Mouse (Mus musculus) megakaryocyte-erythroid progenitor cell, adult 5-6 weeks (primary cell): ENCODE measurements around the gene Ttll3. TPM values are rescaled to one million over a fixed set of nuclear protein-coding genes. Genes with fewer than 3 reads are reported as not detected.

Source experiments
- ATAC-seq: replicated peaks from 2 replicates; pipeline ENCODE4 v1.8.0; 2016; ENCODE audit warnings: mild to moderate bottlenecking, inconsistent platforms; ENCODE audit not compliant: severe bottlenecking, poor library complexity, low FRiP score, low TSS enrichment
- total RNA-seq, 2 experiments: library from RNA; stranded (forward) in 1 of 2; stranded (reverse) in 1 of 2; fragments of 200-1000, 215-1000 nt in 1 of 2; fragments of >200 nt in 1 of 2; fragmentation: Nextera tagmentation in 1 of 2; gene quantifications; 2 replicates each; pipeline ENCODE4 v1.2.3; 2014 to 2017

The Ttll3 gene
- total RNA-seq, 2 experiments from 2014 or later = 0.80 to 2.1 TPM

- peak; percentile 39; the same call in 1 of the 2 replicates for ATAC-seq
Observed at GRCm38 (mm10) chr6:113443091-113443490, 54.0 kb downstream of the Ttll3 start.

GRCm38 (mm10) chr6:113444207-113444965 lies 55.3 kb downstream of the Ttll3 start:
- no peak for ATAC-seq

GRCm38 (mm10) chr6:113447639-113448038 lies 58.6 kb downstream of the Ttll3 start:
- ATAC-seq = no peak

- no peak for ATAC-seq
Observed at GRCm38 (mm10) chr6:113451839-113452238, 62.8 kb downstream of the Ttll3 start.

GRCm38 (mm10) chr6:113455007-113455406 lies 65.9 kb downstream of the Ttll3 start:
- no peak for ATAC-seq

GRCm38 (mm10) chr6:113457952-113458534 lies 69.0 kb downstream of the Ttll3 start, which contains the start of gene Il17re:
Il17re (plus strand) TSS chr6:113458484.
- ATAC-seq = no peak

- no peak for ATAC-seq
Observed at GRCm38 (mm10) chr6:113458635-113459034, 69.6 kb downstream of the Ttll3 start.

- no peak for ATAC-seq
Observed at GRCm38 (mm10) chr6:113464040-113464439, 75.0 kb downstream of the Ttll3 start.

Other genes starting within 250 kb of the Ttll3 start
- gene Lhfpl4, start 193.9 kb upstream of the Ttll3 start, total RNA-seq (2014; fragmentation: Nextera tagmentation) = 0.69 TPM in 1 of 2 replicates, not detected in the other
- not detected in 2 replicates for gene Lhfpl4, start 193.9 kb upstream of the Ttll3 start, total RNA-seq (2017)
- gene Mtmr14, start 151.4 kb upstream of the Ttll3 start, total RNA-seq (2014; fragmentation: Nextera tagmentation) = 17.0 and 26.6 TPM in 2 replicates
- 13.8 and 21.8 TPM in 2 replicates for gene Mtmr14, start 151.4 kb upstream of the Ttll3 start, total RNA-seq (2017)
- gene Cpne9, start 107.0 kb upstream of the Ttll3 start, total RNA-seq (2014; fragmentation: Nextera tagmentation) = 0.74 and 0.99 TPM in 2 replicates
- gene Cpne9, start 107.0 kb upstream of the Ttll3 start, total RNA-seq (2017) = 0.42 TPM in 1 of 2 replicates, not detected in the other
- 45.0 and 53.5 TPM in 2 replicates for gene Brpf1, start 82.1 kb upstream of the Ttll3 start, total RNA-seq (2014; fragmentation: Nextera tagmentation)
- 20.3 and 22.0 TPM in 2 replicates for gene Brpf1, start 82.1 kb upstream of the Ttll3 start, total RNA-seq (2017)
- gene Ogg1, start 62.3 kb upstream of the Ttll3 start, total RNA-seq (2014; fragmentation: Nextera tagmentation) = 9.9 and 23.7 TPM in 2 replicates
- gene Ogg1, start 62.3 kb upstream of the Ttll3 start, total RNA-seq (2017) = 3.8 and 9.4 TPM in 2 replicates
- 1.2 and 2.2 TPM in 2 replicates for gene Camk1, start 45.3 kb upstream of the Ttll3 start, total RNA-seq (2014; fragmentation: Nextera tagmentation)
- 2.9 and 17.8 TPM in 2 replicates for gene Camk1, start 45.3 kb upstream of the Ttll3 start, total RNA-seq (2017)
- 23.5 and 40.8 TPM in 2 replicates for gene Tada3, start 11.4 kb upstream of the Ttll3 start, total RNA-seq (2014; fragmentation: Nextera tagmentation)
- gene Tada3, start 11.4 kb upstream of the Ttll3 start, total RNA-seq (2017) = 19.8 and 20.3 TPM in 2 replicates
- 128 and 162 TPM in 2 replicates for gene Arpc4, start 11.1 kb upstream of the Ttll3 start, total RNA-seq (2014; fragmentation: Nextera tagmentation)
- 137 and 152 TPM in 2 replicates for gene Arpc4, start 11.1 kb upstream of the Ttll3 start, total RNA-seq (2017)
- 13.5 and 14.5 TPM in 2 replicates for gene Rpusd3, start 30.1 kb downstream of the Ttll3 start, total RNA-seq (2014; fragmentation: Nextera tagmentation)
- 16.8 and 25.1 TPM in 2 replicates for gene Rpusd3, start 30.1 kb downstream of the Ttll3 start, total RNA-seq (2017)
- not detected in 2 replicates for gene Cidec, start 46.5 kb downstream of the Ttll3 start, total RNA-seq (2014; fragmentation: Nextera tagmentation)
- not detected in 2 replicates for gene Cidec, start 46.5 kb downstream of the Ttll3 start, total RNA-seq (2017)
- gene Jagn1, start 53.3 kb downstream of the Ttll3 start, total RNA-seq (2014; fragmentation: Nextera tagmentation) = 44.8 and 53.4 TPM in 2 replicates
- gene Jagn1, start 53.3 kb downstream of the Ttll3 start, total RNA-seq (2017) = 29.4 and 50.3 TPM in 2 replicates
- 0.45 TPM in 1 of 2 replicates, not detected in the other for gene Il17re, start 69.2 kb downstream of the Ttll3 start, total RNA-seq (2014; fragmentation: Nextera tagmentation)
- not detected in 2 replicates for gene Il17re, start 69.2 kb downstream of the Ttll3 start, total RNA-seq (2017)
- not detected in 2 replicates for gene Il17rc, start 82.2 kb downstream of the Ttll3 start, total RNA-seq (2014; fragmentation: Nextera tagmentation)
- not detected in 2 replicates for gene Il17rc, start 82.2 kb downstream of the Ttll3 start, total RNA-seq (2017)
- gene Creld1, start 94.0 kb downstream of the Ttll3 start, total RNA-seq (2014; fragmentation: Nextera tagmentation) = 8.0 and 8.8 TPM in 2 replicates
- 1.6 and 6.1 TPM in 2 replicates for gene Creld1, start 94.0 kb downstream of the Ttll3 start, total RNA-seq (2017)
- 0.37 TPM in 1 of 2 replicates, not detected in the other for gene Prrt3, start 112.7 kb downstream of the Ttll3 start, total RNA-seq (2014; fragmentation: Nextera tagmentation)
- gene Prrt3, start 112.7 kb downstream of the Ttll3 start, total RNA-seq (2017) = not detected in 2 replicates
- gene Emc3, start 142.4 kb downstream of the Ttll3 start, total RNA-seq (2014; fragmentation: Nextera tagmentation) = 49.4 and 61.7 TPM in 2 replicates
- 28.3 and 43.9 TPM in 2 replicates for gene Emc3, start 142.4 kb downstream of the Ttll3 start, total RNA-seq (2017)
- gene Fancd2, start 142.4 kb downstream of the Ttll3 start, total RNA-seq (2014; fragmentation: Nextera tagmentation) = 35.7 and 47.0 TPM in 2 replicates
- gene Fancd2, start 142.4 kb downstream of the Ttll3 start, total RNA-seq (2017) = 31.3 and 43.7 TPM in 2 replicates
- 0.37 TPM in 1 of 2 replicates, not detected in the other for gene Fancd2os, start 211.5 kb downstream of the Ttll3 start, total RNA-seq (2014; fragmentation: Nextera tagmentation)
- gene Fancd2os, start 211.5 kb downstream of the Ttll3 start, total RNA-seq (2017) = not detected in 2 replicates
- 136 and 142 TPM in 2 replicates for gene Brk1, start 215.5 kb downstream of the Ttll3 start, total RNA-seq (2014; fragmentation: Nextera tagmentation)
- gene Brk1, start 215.5 kb downstream of the Ttll3 start, total RNA-seq (2017) = 68.2 and 68.8 TPM in 2 replicates
- gene Vhl, start 234.7 kb downstream of the Ttll3 start, total RNA-seq (2014; fragmentation: Nextera tagmentation) = 12.5 and 15.2 TPM in 2 replicates
- gene Vhl, start 234.7 kb downstream of the Ttll3 start, total RNA-seq (2017) = 7.8 and 8.6 TPM in 2 replicates
- gene Irak2, start 249.2 kb downstream of the Ttll3 start, total RNA-seq (2014; fragmentation: Nextera tagmentation) = 18.6 and 21.6 TPM in 2 replicates
- gene Irak2, start 249.2 kb downstream of the Ttll3 start, total RNA-seq (2017) = 30.4 and 37.3 TPM in 2 replicates